Mouse (Mus musculus) MEL (cell line): ENCODE results near the gene Btd. TPM values are rescaled to one million over a fixed set of nuclear protein-coding genes. Genes with fewer than 3 reads are reported as not detected.

Experiments used
- DNase-seq: peaks from one replicate; pipeline ENCODE4 v3.0.0; 2011; ENCODE audit warnings: low read depth, low spot score
- H3K27ac ChIP-seq: 2 replicates; pipeline ENCODE4 v1.5.1; 2012; ENCODE audit warnings: low read depth, mild to moderate bottlenecking, control low read depth, low read length, moderate library complexity; ENCODE audit not compliant: control insufficient read depth
- H3K27me3 ChIP-seq, 2 experiments: fragments of 150-350 bp in 1 of 2; sonication (generic) in 1 of 2; 2 replicates each; pipeline ENCODE4 v1.6.1; 2012; ENCODE audit warnings: low read length in 2 of 2, mild to moderate bottlenecking in 2 of 2, improper control_type of control experiment in 1 of 2, moderate library complexity in 1 of 2; ENCODE audit not compliant: insufficient read depth in 2 of 2, control insufficient read depth in 1 of 2
- H3K36me3 ChIP-seq, 2 experiments: 2 replicates each; pipeline ENCODE4 v1.6.1; 2012 to 2014; ENCODE audit warnings: low read length in 2 of 2, improper control_type of control experiment in 1 of 2, inconsistent platforms in 1 of 2, mild to moderate bottlenecking in 1 of 2; ENCODE audit not compliant: insufficient read depth in 2 of 2, control insufficient read depth in 1 of 2
- H3K4me1 ChIP-seq, 2 experiments: fragments of 150-350 bp in 1 of 2; sonication (generic) in 1 of 2; 2 replicates each; pipeline ENCODE4 v1.6.1; 2012; ENCODE audit warnings: low read length in 2 of 2, improper control_type of control experiment in 1 of 2, mild to moderate bottlenecking in 1 of 2; ENCODE audit not compliant: insufficient read depth in 2 of 2, control insufficient read depth in 1 of 2
- H3K4me3 ChIP-seq, 2 experiments: fragments of 150-350 bp in 1 of 2; sonication (generic) in 1 of 2; 2 replicates each; pipeline ENCODE4 v1.5.1; 2012; ENCODE audit warnings: low read depth in 2 of 2, low read length in 2 of 2, mild to moderate bottlenecking in 2 of 2, moderate library complexity in 2 of 2, control low read depth in 1 of 2, improper control_type of control experiment in 1 of 2; ENCODE audit not compliant: control insufficient read depth in 1 of 2, insufficient read depth in 1 of 2
- H3K79me2 ChIP-seq: 2 replicates; pipeline ENCODE4 v1.6.1; 2012; ENCODE audit warnings: mild to moderate bottlenecking, low read length, moderate library complexity; ENCODE audit not compliant: control insufficient read depth, poor library complexity, insufficient read depth
- H3K9ac ChIP-seq: 2 replicates; pipeline ENCODE4 v1.6.1; 2012; ENCODE audit warnings: low read depth, mild to moderate bottlenecking, control low read depth, low read length, moderate library complexity; ENCODE audit not compliant: control insufficient read depth, poor library complexity, severe bottlenecking
- H3K9me3 ChIP-seq: fragments of 150-350 bp; sonication (generic); replicated peaks from 2 replicates; pipeline ENCODE4 v1.6.1; 2012; ENCODE audit warnings: mild to moderate bottlenecking, low read length, improper control_type of control experiment, moderate library complexity; ENCODE audit not compliant: insufficient read depth
- BHLHE40 ChIP-seq: IDR thresholded peaks from 2 replicates; pipeline ENCODE4 v1.6.1; 2012; ENCODE audit warnings: low read depth, mild to moderate bottlenecking, inconsistent platforms, low read length, improper control_type of control experiment, borderline replicate concordance
- CHD1 ChIP-seq: IDR thresholded peaks from 2 replicates; pipeline ENCODE4 v1.6.1; 2012; ENCODE audit warnings: low read depth, mild to moderate bottlenecking, inconsistent platforms, low read length, improper control_type of control experiment
- CTCF ChIP-seq, 3 experiments: IDR thresholded peaks in 2 of 3; conservative IDR thresholded peaks in 1 of 3; 2 replicates each; pipeline ENCODE4 v1.5.1; 2011 to 2012; ENCODE audit warnings: low read length in 3 of 3, low read depth in 2 of 3, mild to moderate bottlenecking in 2 of 3, improper control_type of control experiment in 1 of 3, inconsistent platforms in 1 of 3, mixed read lengths in 1 of 3, moderate library complexity in 1 of 3; ENCODE audit not compliant: control insufficient read depth in 1 of 3, insufficient read depth in 1 of 3, poor library complexity in 1 of 3, severe bottlenecking in 1 of 3
- E2F4 ChIP-seq: IDR thresholded peaks from 2 replicates; pipeline ENCODE4 v1.6.1; 2011; ENCODE audit warnings: low read depth, low read length, improper control_type of control experiment, borderline replicate concordance
- ELF1 ChIP-seq: IDR thresholded peaks from 2 replicates; pipeline ENCODE4 v1.6.1; 2014; ENCODE audit warnings: low read depth, mild to moderate bottlenecking, inconsistent platforms, low read length, improper control_type of control experiment, moderate library complexity
- EP300 ChIP-seq, 2 experiments: IDR thresholded peaks; 2 replicates each; pipeline ENCODE4 v1.6.1; 2011; ENCODE audit warnings: improper control_type of control experiment in 2 of 2, low read length in 2 of 2, low read depth in 1 of 2, mild to moderate bottlenecking in 1 of 2
- ETS1 ChIP-seq: IDR thresholded peaks from 2 replicates; pipeline ENCODE4 v1.6.1; 2012; ENCODE audit warnings: low read depth, mild to moderate bottlenecking, inconsistent platforms, low read length, improper control_type of control experiment, moderate library complexity
- GABPA ChIP-seq: IDR thresholded peaks from 2 replicates; pipeline ENCODE4 v1.6.1; 2012; ENCODE audit warnings: low read depth, mild to moderate bottlenecking, inconsistent platforms, low read length, improper control_type of control experiment, moderate library complexity
- GATA1 ChIP-seq: IDR thresholded peaks from 2 replicates; pipeline ENCODE4 v1.6.1; 2011; ENCODE audit warnings: low read depth, low read length, improper control_type of control experiment
- HCFC1 ChIP-seq: IDR thresholded peaks from 2 replicates; pipeline ENCODE4 v1.6.1; 2012; ENCODE audit warnings: low read depth, mild to moderate bottlenecking, inconsistent platforms, low read length, improper control_type of control experiment, moderate library complexity
- JUND ChIP-seq: IDR thresholded peaks from 2 replicates; pipeline ENCODE4 v1.6.1; 2011; ENCODE audit warnings: low read depth, mild to moderate bottlenecking, improper control_type of control experiment, low read length
- KAT2A ChIP-seq: conservative IDR thresholded peaks from 2 replicates; pipeline ENCODE4 v1.6.1; 2012; ENCODE audit warnings: low read depth, low read length, improper control_type of control experiment, inconsistent platforms
- MAFK ChIP-seq: IDR thresholded peaks from 2 replicates; pipeline ENCODE4 v1.6.1; 2011; ENCODE audit warnings: low read depth, mild to moderate bottlenecking, low read length, improper control_type of control experiment, borderline replicate concordance
- MAX ChIP-seq: IDR thresholded peaks from 2 replicates; pipeline ENCODE4 v1.6.1; 2011; ENCODE audit warnings: low read length, improper control_type of control experiment
- MEF2A ChIP-seq: IDR thresholded peaks from 2 replicates; pipeline ENCODE4 v1.6.1; 2014; ENCODE audit warnings: low read depth, mild to moderate bottlenecking, inconsistent platforms, low read length, improper control_type of control experiment; ENCODE audit not compliant: poor library complexity, insufficient replicate concordance, severe bottlenecking; ENCODE audit errors: extremely low read depth
- MXI1 ChIP-seq: IDR thresholded peaks from 2 replicates; pipeline ENCODE4 v1.6.1; 2011; ENCODE audit warnings: mild to moderate bottlenecking, low read depth, low read length, improper control_type of control experiment
- MYB ChIP-seq: IDR thresholded peaks from 2 replicates; pipeline ENCODE4 v1.6.1; 2011; ENCODE audit warnings: mild to moderate bottlenecking, low read depth, low read length, improper control_type of control experiment
- MYC ChIP-seq: IDR thresholded peaks from 2 replicates; pipeline ENCODE4 v1.6.1; 2011; ENCODE audit warnings: low read depth, mild to moderate bottlenecking, low read length, improper control_type of control experiment, moderate library complexity
- NELFE ChIP-seq: IDR thresholded peaks from 2 replicates; pipeline ENCODE4 v1.6.1; 2011; ENCODE audit warnings: low read depth, low read length, improper control_type of control experiment
- NRF1 ChIP-seq: IDR thresholded peaks from 2 replicates; pipeline ENCODE4 v1.6.1; 2014; ENCODE audit warnings: low read depth, mild to moderate bottlenecking, inconsistent platforms, low read length, improper control_type of control experiment, moderate library complexity; ENCODE audit not compliant: poor library complexity, insufficient read depth, severe bottlenecking
- POLR2A ChIP-seq, 2 experiments: IDR thresholded peaks; 2 replicates each; pipeline ENCODE4 v1.6.1; 2011 to 2012; ENCODE audit warnings: low read length in 2 of 2, mild to moderate bottlenecking in 2 of 2, control low read depth in 1 of 2, improper control_type of control experiment in 1 of 2, low read depth in 1 of 2, moderate library complexity in 1 of 2; ENCODE audit not compliant: control insufficient read depth in 1 of 2, insufficient read depth in 1 of 2, poor library complexity in 1 of 2
- POLR2AphosphoS2 ChIP-seq: IDR thresholded peaks from 2 replicates; pipeline ENCODE4 v1.6.1; 2011; ENCODE audit warnings: low read length, improper control_type of control experiment
- POLR2AphosphoS5 ChIP-seq: IDR thresholded peaks from 2 replicates; pipeline ENCODE4 v1.6.1; 2012; ENCODE audit warnings: low read depth, borderline replicate concordance, mild to moderate bottlenecking, inconsistent platforms, low read length, moderate library complexity, mixed read lengths
- RAD21 ChIP-seq: IDR thresholded peaks from 2 replicates; pipeline ENCODE4 v1.6.1; 2011; ENCODE audit warnings: mild to moderate bottlenecking, low read depth, low read length, improper control_type of control experiment
- RCOR1 ChIP-seq: IDR thresholded peaks from 2 replicates; pipeline ENCODE4 v1.6.1; 2012; ENCODE audit warnings: low read depth, mild to moderate bottlenecking, inconsistent platforms, low read length, improper control_type of control experiment
- SIN3A ChIP-seq: IDR thresholded peaks from 2 replicates; pipeline ENCODE4 v1.6.1; 2012; ENCODE audit warnings: low read length, improper control_type of control experiment, inconsistent platforms
- TAL1 ChIP-seq: IDR thresholded peaks from 2 replicates; pipeline ENCODE4 v1.6.1; 2012; ENCODE audit warnings: mild to moderate bottlenecking, inconsistent platforms, low read length, moderate library complexity, mixed read lengths
- TBP ChIP-seq: IDR thresholded peaks from 2 replicates; pipeline ENCODE4 v1.8.0; 2011; ENCODE audit warnings: low read depth, low read length, improper control_type of control experiment
- TCF12 ChIP-seq: IDR thresholded peaks from 2 replicates; pipeline ENCODE4 v1.6.1; 2014; ENCODE audit warnings: low read depth, mild to moderate bottlenecking, inconsistent platforms, low read length, improper control_type of control experiment, moderate library complexity
- UBTF ChIP-seq: IDR thresholded peaks from 2 replicates; pipeline ENCODE4 v1.6.1; 2012; ENCODE audit warnings: low read depth, mild to moderate bottlenecking, inconsistent platforms, low read length, improper control_type of control experiment, moderate library complexity, borderline replicate concordance; ENCODE audit not compliant: insufficient read depth
- USF1 ChIP-seq: IDR thresholded peaks from 2 replicates; pipeline ENCODE4 v1.6.1; 2014; ENCODE audit warnings: low read depth, mild to moderate bottlenecking, inconsistent platforms, low read length, improper control_type of control experiment, moderate library complexity
- USF2 ChIP-seq, 2 experiments: IDR thresholded peaks; 2 replicates each; pipeline ENCODE4 v1.6.1; 2011 to 2012; ENCODE audit warnings: improper control_type of control experiment in 2 of 2, low read length in 2 of 2, borderline replicate concordance in 1 of 2, inconsistent platforms in 1 of 2, low read depth in 1 of 2, mild to moderate bottlenecking in 1 of 2; ENCODE audit not compliant: insufficient read depth in 1 of 2
- ZC3H11A ChIP-seq: IDR thresholded peaks from 2 replicates; pipeline ENCODE4 v1.6.1; 2012; ENCODE audit warnings: low read depth, mild to moderate bottlenecking, inconsistent platforms, low read length, improper control_type of control experiment
- ZMIZ1 ChIP-seq: IDR thresholded peaks from 2 replicates; pipeline ENCODE4 v1.6.1; 2012; ENCODE audit warnings: low read depth, mild to moderate bottlenecking, inconsistent platforms, low read length, improper control_type of control experiment, moderate library complexity
- ZNF384 ChIP-seq: IDR thresholded peaks from 2 replicates; pipeline ENCODE4 v1.6.1; 2012; ENCODE audit warnings: low read depth, mild to moderate bottlenecking, inconsistent platforms, low read length, improper control_type of control experiment
- polyA plus RNA-seq, 2 experiments: library from polyadenylated mRNA; stranded (reverse) in 1 of 2; unstranded in 1 of 2; fragments of >175 nt in 1 of 2; fragments of >200 nt in 1 of 2; gene quantifications; 2 replicates each; pipeline versions ENCODE4 v1.2.1 to v1.2.4; 2012; ENCODE audit warnings: low replicate concordance in 2 of 2, low read depth in 1 of 2; ENCODE audit not compliant: insufficient read length in 2 of 2, insufficient read depth in 1 of 2, missing spikeins in 1 of 2
- total RNA-seq: library from RNA; depleted of rRNA; stranded (reverse); fragments of 300-350 nt; gene quantifications from 2 replicates; pipeline ENCODE4 v1.2.3, GENCODE M21; 2012; rRNA removed

Btd gene
- total RNA-seq (7.2 and 8.4 TPM in 2 replicates), polyA plus RNA-seq (10 to 100 TPM in 1 of 2 experiments, not detected in 1; 12.9 TPM)

GRCm38 (mm10) chr14:31640890-31641505 lies at the start of gene Btd, which contains the start of gene Hacl1:
Btd (plus strand) TSS chr14:31641028.
Hacl1 (minus strand) TSS chr14:31641286.
- Histone ChIP-seq H3K27ac (peak within 1 kb of the TSS; percentile 88), H3K4me1 (peaks cover 11 to 19% of the 10 kb centered on the region in 2 experiments; a peak in 3 of 4 replicates), H3K36me3 (peaks cover 0 to 11% of the 10 kb centered on the region in 2 experiments; a peak in 2 of 4 replicates), H3K9ac (peak within 1 kb of the TSS; percentile 76), H3K4me3 (peak within 1 kb of the TSS; percentile 74 to 88), H3K79me2 (no peaks in the 10 kb centered on the region; the same call in none of the 2 replicates), H3K9me3 (no peaks in the 10 kb centered on the region), H3K27me3 (no peaks in the 10 kb centered on the region)
- DNase-seq: peak; percentile 98
- TF ChIP-seq CTCF (IDR thresholded peaks at IDR 0.05 in 2 of 3, conservative IDR thresholded peaks at IDR 0.05 in 1 of 3; ENCODE audit: control insufficient read depth in 1 of 3, insufficient read depth in 1 of 3, low read depth in 2 of 3, low read length in 3 of 3, poor library complexity in 1 of 3, severe bottlenecking in 1 of 3): no peak
- peak; percentile 68; the same call in 1 of the 2 replicates for TF ChIP-seq BHLHE40
- TF ChIP-seq MYB: no peak
- TF ChIP-seq UBTF: no peak
- TF ChIP-seq E2F4: 0 out of 2 replicates have a peak, but pooled peaks have one; percentile 28
- no peak for TF ChIP-seq ZC3H11A
- TF ChIP-seq TBP: peak; percentile 63
- no peak for TF ChIP-seq USF2 (IDR thresholded peaks at IDR 0.05; ENCODE audit: borderline replicate concordance in 1 of 2, insufficient read depth in 1 of 2, low read depth in 1 of 2, low read length in 2 of 2)
- TF ChIP-seq MAFK: no peak
- no peak for TF ChIP-seq TAL1
- peak; percentile 71 to 78; a peak in 3 of 4 replicates for TF ChIP-seq POLR2A (IDR thresholded peaks at IDR 0.05; ENCODE audit: control insufficient read depth in 1 of 2, insufficient read depth in 1 of 2, low read depth in 1 of 2, low read length in 2 of 2, poor library complexity in 1 of 2)
- TF ChIP-seq EP300 (IDR thresholded peaks at IDR 0.05; ENCODE audit: low read depth in 1 of 2, low read length in 2 of 2): no peak
- TF ChIP-seq ZNF384: peak; percentile 89
- 0 out of 2 replicates have a peak, but pooled peaks have one; percentile 31 for TF ChIP-seq MYC
- no peak for TF ChIP-seq CHD1
- peak; percentile 61 for TF ChIP-seq NELFE
- peak; percentile 76 for TF ChIP-seq ZMIZ1
- no peak for TF ChIP-seq MEF2A
- TF ChIP-seq GATA1: no peak
- TF ChIP-seq HCFC1: peak; percentile 76
- TF ChIP-seq KAT2A: no peak
- TF ChIP-seq SIN3A: peak; percentile 74
- no peak for TF ChIP-seq JUND
- TF ChIP-seq ETS1: no peak; the same call in none of the 2 replicates
- peak; percentile 35; the same call in 1 of the 2 replicates for TF ChIP-seq TCF12
- TF ChIP-seq RAD21: no peak
- no peak for TF ChIP-seq GABPA
- no peak for TF ChIP-seq MAX
- no peak for TF ChIP-seq RCOR1
- TF ChIP-seq NRF1: no peak
- peak; percentile 73; the same call in 1 of the 2 replicates for TF ChIP-seq MXI1
- peak; percentile 72 for TF ChIP-seq POLR2AphosphoS2
- peak; percentile 50 for TF ChIP-seq ELF1
- TF ChIP-seq USF1: no peak
- TF ChIP-seq POLR2AphosphoS5: no peak
